Mouse (Mus musculus): ENCODE measurements at regions not wholly inside any gene's neighbourhood (a gene's known extent, or its start where the extent isn't known, plus 50 kb on each side); places are given as distances from the start of the nearest gene placed in this dataset.

DNA sequence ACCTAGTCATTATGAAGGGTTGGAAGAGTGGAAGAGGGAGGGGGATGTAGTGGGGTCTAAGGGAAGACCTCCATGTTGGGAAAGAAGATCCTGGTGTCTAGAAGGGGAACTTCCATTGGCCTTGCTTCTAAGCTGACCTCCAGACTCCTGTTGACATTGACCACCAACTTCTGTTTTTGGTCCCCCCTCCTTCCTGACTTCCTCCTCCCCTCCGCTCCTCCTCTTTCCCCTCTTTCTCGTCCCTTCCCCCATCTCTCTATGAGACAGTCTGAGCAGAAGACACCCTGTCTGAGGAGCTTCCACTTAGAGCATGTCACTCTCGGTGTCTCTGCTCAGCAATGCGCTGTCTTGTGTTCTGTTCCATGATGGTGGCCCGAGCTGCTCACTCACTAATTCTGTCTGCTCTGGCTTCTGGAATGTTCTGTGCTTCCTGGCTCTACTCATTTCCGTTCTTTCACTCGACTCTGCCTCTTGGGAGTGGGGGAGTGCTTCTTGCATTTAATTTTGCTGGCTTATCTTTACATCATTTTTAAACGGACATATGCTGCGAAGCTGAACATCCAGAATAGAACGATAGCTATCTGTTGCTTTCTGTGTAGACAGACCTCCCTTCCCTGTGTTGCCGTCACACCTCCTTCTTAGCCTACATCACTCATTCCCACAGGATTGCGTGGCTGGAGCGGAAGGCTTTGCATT lies 148.7 kb downstream of the Tpra1 start:
- ATAC-seq (ENCODE audit: poor library complexity, severe bottlenecking), result peak; percentile 67

DNA sequence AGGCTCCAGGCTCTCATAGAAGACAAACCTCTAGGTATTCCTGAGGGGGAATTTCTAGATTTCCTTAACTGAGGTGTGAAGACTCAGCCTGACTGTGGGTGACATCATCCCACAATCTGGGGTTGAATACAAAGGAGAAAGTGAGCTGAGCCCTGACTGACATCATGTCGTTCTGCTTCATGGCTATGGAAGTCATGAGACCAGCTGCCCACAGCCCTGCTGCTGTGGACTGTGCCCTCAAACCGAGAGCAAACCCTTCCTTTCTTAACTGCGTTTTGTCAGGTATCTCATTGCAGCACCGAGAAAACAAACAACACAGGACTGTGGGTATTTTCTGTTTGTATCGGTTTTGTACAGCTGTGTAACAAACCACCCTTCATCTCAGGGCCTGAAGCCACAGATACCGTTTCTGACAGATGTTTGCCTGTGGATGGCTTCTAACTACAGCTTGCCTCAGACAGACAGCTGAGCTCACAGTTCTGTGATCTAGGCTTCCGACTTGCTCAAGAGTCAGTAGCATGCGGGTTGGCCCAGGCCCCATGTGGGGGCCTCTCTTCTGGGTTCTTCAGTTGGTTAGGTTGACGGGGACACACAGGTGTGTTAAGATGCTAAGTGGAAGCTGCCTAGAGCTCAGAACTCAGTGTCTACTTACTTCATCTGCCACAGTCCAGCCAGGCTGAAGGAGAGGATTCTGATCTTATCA lies 150.9 kb downstream of the Tpra1 start:
- no peak for ATAC-seq (ENCODE audit: poor library complexity, severe bottlenecking)

DNA sequence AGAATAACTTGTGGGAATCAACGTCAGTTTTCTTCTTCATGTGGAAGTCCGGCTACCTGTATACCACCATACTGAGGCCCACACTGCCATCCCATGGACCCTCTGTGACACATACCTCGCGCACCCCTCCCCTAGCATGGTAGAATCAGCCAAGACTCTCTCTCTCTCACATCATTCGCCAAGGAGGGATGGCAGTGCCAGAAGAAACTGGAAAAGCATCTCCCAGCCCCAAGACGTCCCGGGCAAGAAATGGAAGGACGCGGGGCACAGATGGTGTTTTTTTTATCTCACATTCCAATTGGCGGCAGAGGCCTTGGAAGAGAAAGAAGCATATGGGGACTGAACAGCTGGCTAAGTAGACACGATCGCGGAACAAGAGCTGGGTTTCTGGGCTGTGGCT lies 152.0 kb downstream of the Tpra1 start:
- ATAC-seq (ENCODE audit: poor library complexity, severe bottlenecking), result no peak

DNA sequence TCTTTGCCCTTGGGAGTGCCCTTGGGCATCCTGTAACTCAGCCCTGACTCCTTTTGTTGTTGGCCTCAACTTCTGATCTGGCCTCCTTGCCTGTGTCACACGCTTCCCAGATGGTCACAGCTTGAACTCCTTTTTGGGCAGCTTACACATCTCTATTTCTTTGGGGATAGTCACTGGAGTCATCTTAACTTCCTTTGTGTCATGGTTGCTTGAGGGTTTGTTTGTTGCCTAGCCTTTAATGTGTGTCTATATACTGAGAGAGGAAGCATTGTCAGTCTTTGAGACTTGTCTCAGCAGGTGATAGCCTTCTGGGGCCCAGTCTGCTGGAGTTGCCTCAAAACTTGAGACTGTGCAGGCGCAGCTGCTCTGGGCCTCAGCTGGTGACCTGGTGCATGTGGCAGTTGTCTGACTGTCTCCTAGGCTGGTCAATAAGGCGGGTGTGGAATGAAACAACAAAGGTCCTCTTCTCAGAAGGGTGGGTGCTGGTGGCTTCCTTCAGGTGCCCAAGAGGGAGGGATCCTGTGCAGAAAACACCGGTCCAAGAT lies 157.5 kb downstream of the Tpra1 start:
- no peak for ATAC-seq (ENCODE audit: poor library complexity, severe bottlenecking)

DNA sequence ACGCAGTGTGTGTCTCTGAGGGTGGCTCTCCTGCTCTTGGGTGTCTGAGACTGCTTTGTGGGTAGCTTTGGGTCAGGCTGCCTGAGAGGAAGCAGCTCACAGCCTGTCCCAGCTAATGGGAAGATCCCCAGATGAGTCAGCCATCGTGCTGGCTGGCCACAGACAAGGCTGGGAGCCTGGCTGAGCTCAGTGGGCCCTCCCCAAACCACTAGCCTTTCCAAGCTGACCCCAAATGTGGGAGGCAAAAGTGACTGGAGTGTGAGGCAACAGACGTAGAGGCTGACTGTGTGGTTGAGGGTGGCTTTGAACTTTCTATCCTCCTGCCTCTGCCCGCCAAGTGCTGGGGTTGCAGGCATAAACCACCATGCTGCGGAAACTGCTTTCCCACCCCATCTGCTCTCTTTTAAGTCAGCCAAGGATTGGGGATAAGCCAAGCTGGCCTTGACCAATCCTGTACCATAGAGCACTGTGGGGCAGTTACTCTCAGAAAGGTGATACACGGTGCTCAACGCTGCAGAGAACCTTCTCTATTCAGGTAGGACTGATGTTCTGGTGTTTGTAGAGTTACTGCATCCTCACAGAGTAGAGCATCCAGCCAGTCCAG lies 163.0 kb downstream of the Tpra1 start:
- ATAC-seq (ENCODE audit: poor library complexity, severe bottlenecking), result no peak

GRCm38 (mm10) chr6:89066588-89066987 lies 164.5 kb downstream of the Tpra1 start:
- no peak for ATAC-seq (ENCODE audit: poor library complexity, severe bottlenecking)

DNA sequence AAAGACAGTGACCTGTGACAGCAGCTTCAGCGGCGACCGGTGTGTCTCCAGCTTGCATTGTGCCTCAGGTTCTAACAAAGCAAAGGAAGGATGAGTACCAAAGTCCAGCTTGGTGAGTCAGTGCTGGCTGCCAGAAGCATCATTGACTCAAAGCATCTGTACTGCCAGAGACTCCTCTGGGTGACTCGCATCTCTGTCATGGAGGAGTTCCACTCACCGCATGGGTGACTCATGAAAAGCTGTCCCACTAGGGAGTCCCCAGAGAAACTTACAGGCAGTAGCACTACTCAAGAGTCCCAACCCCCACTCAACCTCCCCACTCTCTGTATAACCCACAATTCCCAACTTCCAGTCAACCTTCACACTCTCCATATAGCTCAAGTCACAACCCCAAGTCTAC lies 166.2 kb downstream of the Tpra1 start:
- ATAC-seq (ENCODE audit: poor library complexity, severe bottlenecking), result no peak

DNA sequence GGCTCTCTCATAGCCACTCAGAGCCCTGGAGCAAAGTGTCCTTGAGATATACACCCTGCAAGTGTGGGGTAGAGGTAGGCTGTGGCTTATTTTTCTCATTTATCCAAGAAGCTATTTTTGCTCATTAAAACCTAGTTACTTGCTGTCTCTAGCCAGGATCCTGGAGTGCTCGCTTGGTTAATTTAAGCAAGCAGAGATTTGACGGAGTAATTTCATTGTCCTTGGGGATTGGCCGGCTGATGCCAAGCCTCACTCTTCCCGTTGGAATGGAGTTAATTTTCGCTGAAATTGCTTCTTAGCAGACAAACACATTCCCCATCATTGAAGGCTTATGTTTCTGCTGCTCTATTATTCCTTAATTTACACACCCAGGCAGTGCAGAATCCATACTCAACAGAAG lies 167.1 kb downstream of the Tpra1 start:
- ATAC-seq (ENCODE audit: poor library complexity, severe bottlenecking), result no peak

DNA sequence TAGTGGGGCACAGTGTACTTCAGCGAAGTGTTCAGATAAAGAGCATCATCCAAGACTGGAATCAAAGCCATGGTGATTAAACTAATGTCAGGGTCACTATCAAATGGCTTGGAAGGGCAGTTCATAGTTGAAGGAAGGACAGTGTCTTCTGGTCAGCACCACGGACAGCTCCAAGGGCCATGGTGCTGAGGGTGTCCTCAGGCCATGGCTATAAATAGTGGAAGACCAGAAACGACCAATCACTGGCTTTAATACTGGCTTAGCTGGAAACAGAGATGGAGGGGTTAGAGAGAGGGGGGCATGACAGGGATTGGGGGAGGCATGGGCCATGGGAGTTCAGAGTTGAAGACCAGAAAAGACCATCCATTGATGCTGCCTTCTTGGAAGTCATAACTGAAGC lies 168.0 kb downstream of the Tpra1 start:
- no peak for ATAC-seq (ENCODE audit: poor library complexity, severe bottlenecking)

DNA sequence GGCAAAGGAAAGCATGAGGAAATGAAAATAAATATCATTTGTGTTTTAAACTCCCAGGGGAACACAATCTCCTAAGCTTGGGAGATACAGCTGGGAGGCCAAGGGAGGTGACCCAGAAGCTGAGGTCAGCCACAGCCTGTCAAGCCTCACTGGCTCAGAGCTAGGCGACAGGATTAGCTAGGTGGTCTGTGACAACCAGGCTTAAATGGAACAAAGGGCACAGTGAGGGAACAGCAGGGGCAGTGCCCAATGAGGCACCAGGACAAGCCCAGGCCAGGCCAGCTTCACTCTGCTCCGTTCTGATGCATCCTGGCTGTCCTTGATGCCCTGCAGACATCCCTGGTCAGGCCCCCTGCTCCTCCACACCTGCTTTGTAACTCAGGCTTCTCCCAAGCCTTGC lies 169.7 kb downstream of the Tpra1 start:
- no peak for ATAC-seq (ENCODE audit: poor library complexity, severe bottlenecking)

GRCm38 (mm10) chr6:89072569-89072968 lies 170.5 kb downstream of the Tpra1 start:
- no peak for ATAC-seq (ENCODE audit: poor library complexity, severe bottlenecking)

- no peak for ATAC-seq (ENCODE audit: poor library complexity, severe bottlenecking)
Observed at GRCm38 (mm10) chr6:89081624-89082300, 179.7 kb downstream of the Tpra1 start.

GRCm38 (mm10) chr6:89084437-89084836 lies 182.4 kb downstream of the Tpra1 start:
- no peak for ATAC-seq (ENCODE audit: poor library complexity, severe bottlenecking)

DNA sequence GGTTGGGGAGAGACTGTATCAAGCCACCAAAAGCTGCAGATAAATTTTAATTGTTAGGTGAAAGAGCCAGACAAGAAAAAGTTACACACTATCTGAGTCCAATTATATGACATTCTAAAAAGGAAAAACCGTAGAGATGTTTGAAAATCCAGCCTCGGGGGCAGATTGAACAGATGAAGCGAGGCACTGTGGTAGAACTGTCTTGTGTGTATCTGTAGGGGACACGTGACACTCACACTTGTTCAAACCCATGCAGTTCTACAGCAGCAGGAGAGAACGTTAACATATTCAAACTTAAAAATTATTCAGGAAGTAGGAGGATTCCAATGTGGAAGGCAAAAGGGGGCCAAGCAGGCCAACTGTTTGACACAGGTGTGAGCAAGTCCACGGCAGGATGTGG lies 183.1 kb downstream of the Tpra1 start:
- ATAC-seq (ENCODE audit: poor library complexity, severe bottlenecking), result no peak

- no peak for ATAC-seq (ENCODE audit: poor library complexity, severe bottlenecking)
Observed at GRCm38 (mm10) chr6:89087620-89088019, 185.6 kb downstream of the Tpra1 start.

DNA sequence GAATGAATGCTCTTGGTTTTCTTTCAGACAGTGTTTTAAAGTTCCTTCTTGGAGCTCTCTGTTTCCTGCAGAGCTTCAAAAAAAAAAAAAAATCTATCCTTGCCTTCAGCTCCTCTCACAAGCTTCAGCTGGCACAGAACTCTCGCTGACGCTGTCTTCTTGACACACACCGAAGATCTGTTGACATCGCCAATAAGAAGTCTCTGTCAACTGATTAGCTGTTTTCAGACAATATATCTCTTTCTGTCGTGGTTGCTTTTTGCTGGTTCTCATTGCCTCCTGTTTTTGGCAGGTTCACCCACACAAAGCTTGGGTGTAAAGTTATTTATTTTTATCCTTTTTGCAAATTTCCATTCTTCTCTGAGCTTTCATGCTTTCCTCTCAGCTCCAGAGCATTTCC lies 188.0 kb downstream of the Tpra1 start:
- no peak for ATAC-seq (ENCODE audit: poor library complexity, severe bottlenecking)

DNA sequence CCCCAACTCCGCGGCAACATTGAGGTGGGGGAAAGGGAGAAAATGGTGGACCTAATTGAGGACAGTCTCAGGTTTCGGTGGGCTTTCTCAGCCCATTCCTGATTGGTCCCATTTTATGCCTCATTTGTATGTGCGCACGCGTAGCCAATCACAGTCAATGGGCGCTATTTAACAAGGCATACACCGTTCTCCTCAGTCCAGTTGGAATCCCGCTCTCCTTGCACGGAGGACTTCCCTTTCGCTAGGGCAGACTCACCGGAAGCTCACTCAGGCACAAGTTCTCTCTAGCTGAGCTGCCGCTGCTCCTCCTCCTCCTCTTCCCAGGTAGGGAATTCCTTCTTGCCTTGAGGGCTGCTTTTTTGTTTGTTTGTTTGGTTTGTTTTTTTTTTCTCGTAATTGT lies 193.9 kb downstream of the Tpra1 start:
- no peak for ATAC-seq (ENCODE audit: poor library complexity, severe bottlenecking)

GRCm38 (mm10) chr6:89097531-89097930 lies 195.5 kb downstream of the Tpra1 start:
- no peak for ATAC-seq (ENCODE audit: poor library complexity, severe bottlenecking)

GRCm38 (mm10) chr6:89119241-89119640 lies 217.2 kb downstream of the Tpra1 start:
- ATAC-seq (ENCODE audit: poor library complexity, severe bottlenecking), result no peak

DNA sequence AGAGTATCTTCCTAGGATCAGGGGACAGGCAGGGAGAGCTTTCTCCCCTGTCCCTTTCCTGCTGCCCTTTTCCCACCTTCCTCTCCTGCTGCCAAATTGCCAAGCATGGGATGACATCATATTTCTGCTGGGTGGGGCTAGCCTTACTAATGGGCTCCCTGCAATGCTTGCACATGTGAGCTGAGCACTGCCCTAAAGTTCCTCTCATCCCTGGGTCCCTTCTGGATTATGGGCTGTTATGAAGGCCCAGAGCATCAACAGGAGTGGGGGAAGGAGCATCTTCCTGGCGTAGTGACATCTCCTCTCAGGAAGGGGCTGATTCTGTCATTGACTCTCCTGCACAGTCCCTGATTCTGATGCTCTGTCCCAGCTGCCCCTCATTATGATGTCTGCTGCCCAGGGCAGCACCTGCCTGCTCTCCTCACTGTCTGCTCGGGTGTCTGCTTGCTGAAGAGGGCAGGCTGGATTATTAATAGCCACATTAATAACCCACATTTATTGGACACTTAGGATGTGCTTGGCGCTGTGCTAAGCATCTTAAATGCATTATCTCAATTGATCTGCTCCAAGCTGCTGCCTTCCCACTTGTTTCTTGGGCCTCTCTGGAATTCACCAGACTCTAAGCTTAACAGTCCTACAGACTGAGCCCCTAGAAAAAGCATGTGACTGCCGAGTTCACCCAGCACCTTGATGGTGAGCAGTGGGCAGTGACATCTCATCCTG lies 219.1 kb downstream of the Tpra1 start:
- ATAC-seq (ENCODE audit: poor library complexity, severe bottlenecking), result no peak

DNA sequence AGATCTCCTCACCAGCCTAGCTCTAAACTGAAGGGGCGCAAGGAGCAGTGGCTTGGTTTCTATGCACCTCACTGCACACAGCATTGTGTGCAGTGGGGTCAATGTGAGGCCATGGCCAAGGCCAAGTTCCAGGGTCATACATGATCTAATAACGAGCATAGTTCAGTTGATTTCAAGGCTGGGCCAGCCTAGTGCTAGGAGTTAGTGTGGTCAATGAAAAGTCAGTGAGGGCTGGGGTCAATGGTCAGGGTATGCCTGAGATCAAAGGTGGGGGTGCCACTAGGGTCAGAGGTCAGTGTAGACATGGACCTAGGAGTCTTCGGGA lies 219.7 kb downstream of the Tpra1 start:
- no peak for ATAC-seq (ENCODE audit: poor library complexity, severe bottlenecking)
